Mouse (Mus musculus) liver, postnatal 0 days (tissue): ENCODE data around the gene Atp1a1. TPM values are rescaled to one million over a fixed set of nuclear protein-coding genes. Genes with fewer than 3 reads are reported as not detected.

Experiments
- ATAC-seq: fragments of 200-750 bp; cut with Nextera tagmentation; 2 replicates; pipeline ENCODE4 v1.8.0; 2017; ENCODE audit warnings: mild to moderate bottlenecking, moderate library complexity
- DNase-seq: peaks from one replicate; pipeline ENCODE4 v3.0.0-alpha.2; 2016
- H3K27ac ChIP-seq: fragments of 300-500 bp; sonication (generic); 2 replicates; pipeline ENCODE4 v1.5.1; 2014; ENCODE audit warnings: antibody characterized with exemption, moderate library complexity, mild to moderate bottlenecking, low read depth
- H3K27me3 ChIP-seq: fragments of 300-500 bp; sonication (generic); 2 replicates; pipeline ENCODE4 v1.6.1; 2014; ENCODE audit warnings: low read length, control low read depth, mixed read lengths; ENCODE audit not compliant: insufficient read depth
- H3K36me3 ChIP-seq: fragments of 300-500 bp; sonication (generic); replicated peaks from 2 replicates; pipeline ENCODE4 v1.6.1; 2014; ENCODE audit warnings: mild to moderate bottlenecking, control low read depth, low read length, moderate library complexity, mixed read lengths; ENCODE audit not compliant: insufficient read depth
- H3K4me1 ChIP-seq: fragments of 300-500 bp; sonication (generic); 2 replicates; pipeline ENCODE4 v1.6.1; 2014; ENCODE audit warnings: antibody characterized with exemption, mild to moderate bottlenecking, control low read depth; ENCODE audit not compliant: insufficient read depth
- H3K4me2 ChIP-seq: fragments of 300-500 bp; sonication (generic); 2 replicates; pipeline ENCODE4 v1.6.1; 2014; ENCODE audit warnings: low read depth, mild to moderate bottlenecking, low read length, moderate library complexity, mixed read lengths
- H3K4me3 ChIP-seq: fragments of 300-500 bp; sonication (generic); 2 replicates; pipeline ENCODE4 v1.5.1; 2014; ENCODE audit warnings: low read depth, low read length
- H3K9ac ChIP-seq: fragments of 300-500 bp; sonication (generic); replicated peaks from 2 replicates; pipeline ENCODE4 v1.6.1; 2014; ENCODE audit warnings: mild to moderate bottlenecking, moderate library complexity
- H3K9me3 ChIP-seq: fragments of 300-500 bp; sonication (generic); 2 replicates; pipeline ENCODE4 v1.6.1; 2016; ENCODE audit warnings: mild to moderate bottlenecking, control low read depth, low read length, mixed read lengths
- CTCF ChIP-seq: sonication (generic); IDR thresholded peaks from 2 replicates; pipeline ENCODE4 v1.5.1; 2016; ENCODE audit warnings: antibody characterized with exemption, low read depth
- EP300 ChIP-seq: IDR thresholded peaks from 2 replicates; pipeline ENCODE4 v1.6.1; 2016; ENCODE audit warnings: antibody characterized with exemption, low read depth, mild to moderate bottlenecking
- WGBS: fragments of 180-500 bp; shearing (Covaris S2); extraction: QIAGEN DNeasy Blood & Tissue Kit; methylation state at CpG from one replicate; pipeline ENCODE4 v1.1.7; 2014; ENCODE audit not compliant: insufficient replicate concordance; 5-methylcytosine and 5-hydroxymethylcytosine counted together
- polyA plus RNA-seq: library from polyadenylated mRNA; unstranded; fragments of >200 nt; fragmentation: Nextera tagmentation; extraction: Ambion mirVana; gene quantifications from 2 replicates; pipeline ENCODE4 v1.2.1, GENCODE M21; 2015

Atp1a1 gene
- polyA plus RNA-seq, 1 experiment from 2014 or later, result 39.3 TPM

DNA sequence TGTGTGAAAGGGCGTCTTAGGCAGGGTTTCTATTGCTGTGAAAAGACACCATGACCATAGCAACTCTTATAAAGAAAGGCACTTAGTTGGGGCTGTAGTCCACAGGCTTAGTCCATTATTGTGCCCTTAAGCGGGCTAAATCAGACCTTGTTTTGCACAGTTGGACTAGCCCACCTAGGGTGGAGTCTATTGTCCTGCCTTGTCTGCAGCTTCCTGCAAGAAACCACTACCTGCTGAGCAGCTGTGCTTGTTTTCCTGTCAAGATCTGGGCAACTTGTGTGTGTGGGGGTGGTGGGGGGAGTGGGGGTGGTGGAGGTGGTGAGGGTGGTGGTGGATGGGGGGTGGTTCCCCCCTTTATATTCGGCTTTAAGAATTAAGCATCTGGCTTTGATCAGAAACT lies 34.2 kb downstream of the Atp1a1 start:
- 90% methylated on average over 3 of the region's 3 CpGs for WGBS
- Histone ChIP-seq H3K9ac (no peak overlapping the region), H3K4me1 (no peaks in the 10 kb centered on the region), H3K9me3 (no peaks in the 10 kb centered on the region), H3K36me3 (peaks cover 1% of the 10 kb centered on the region; the same call in 1 of the 2 replicates), H3K4me2 (no peak overlapping the region), H3K4me3 (no peak overlapping the region), H3K27me3 (no peaks in the 10 kb centered on the region), H3K27ac (no peak overlapping the region)
- ATAC-seq, result no peak
- no peak for TF ChIP-seq CTCF
- no peak for TF ChIP-seq EP300
- no peak for DNase-seq

DNA sequence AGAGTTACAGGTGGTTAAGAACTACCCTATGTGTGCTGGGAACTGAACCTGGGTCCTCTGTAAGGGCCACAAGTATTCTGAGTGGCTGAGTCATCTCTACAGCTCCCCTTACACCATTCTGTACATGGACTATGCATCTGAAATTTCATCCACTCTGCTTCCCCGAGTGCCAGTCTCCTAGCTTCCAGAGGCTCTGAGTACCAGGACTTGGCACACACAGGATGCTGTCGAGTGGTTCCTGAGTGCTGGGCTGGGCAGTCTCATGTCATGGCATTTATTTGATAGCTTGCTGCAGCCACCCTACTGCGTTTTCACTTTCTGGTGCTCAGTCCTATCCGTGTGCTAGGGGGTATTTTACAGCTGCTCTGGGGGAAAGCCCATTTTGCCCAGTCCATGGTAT lies 35.9 kb downstream of the Atp1a1 start:
- Histone ChIP-seq H3K27ac (no peak overlapping the region), H3K27me3 (no peaks in the 10 kb centered on the region), H3K36me3 (no peaks in the 10 kb centered on the region), H3K4me2 (no peak overlapping the region), H3K4me3 (no peak overlapping the region), H3K4me1 (no peaks in the 10 kb centered on the region), H3K9ac (no peak overlapping the region), H3K9me3 (no peaks in the 10 kb centered on the region)
- DNase-seq (no peak), ATAC-seq (no peak)
- TF ChIP-seq EP300 (no peak), CTCF (no peak)
- 84% methylated on average over 4 of the region's 4 CpGs for WGBS

DNA sequence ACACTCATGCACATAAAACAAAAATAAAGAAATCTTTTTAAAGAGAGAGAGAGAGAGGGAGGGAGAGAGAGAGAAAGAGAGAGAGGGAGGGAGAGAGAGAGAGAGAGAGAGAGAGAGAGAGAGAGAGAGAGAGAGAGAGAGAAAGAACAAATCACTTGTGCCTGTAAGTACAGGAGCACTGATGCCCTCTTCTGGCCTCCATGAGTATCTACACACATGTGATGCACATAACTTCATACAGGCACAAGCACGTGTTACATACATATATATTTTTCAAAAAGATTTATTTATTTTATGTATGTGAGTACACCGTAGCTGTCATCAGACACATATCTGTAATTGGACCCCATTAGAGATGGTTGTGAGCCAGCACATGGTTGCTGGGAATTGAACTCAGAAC lies 40.5 kb downstream of the Atp1a1 start:
- no peak for ATAC-seq
- 92% methylated on average over 2 of the region's 2 CpGs for WGBS
- Histone ChIP-seq H3K9me3 (no peaks in the 10 kb centered on the region), H3K27ac (no peak overlapping the region), H3K36me3 (no peaks in the 10 kb centered on the region), H3K4me1 (peaks cover 17% of the 10 kb centered on the region), H3K4me3 (no peak overlapping the region), H3K27me3 (no peaks in the 10 kb centered on the region), H3K4me2 (no peak overlapping the region), H3K9ac (no peak overlapping the region)
- TF ChIP-seq CTCF, result peak; percentile 42
- no peak for TF ChIP-seq EP300
- DNase-seq, result no peak

DNA sequence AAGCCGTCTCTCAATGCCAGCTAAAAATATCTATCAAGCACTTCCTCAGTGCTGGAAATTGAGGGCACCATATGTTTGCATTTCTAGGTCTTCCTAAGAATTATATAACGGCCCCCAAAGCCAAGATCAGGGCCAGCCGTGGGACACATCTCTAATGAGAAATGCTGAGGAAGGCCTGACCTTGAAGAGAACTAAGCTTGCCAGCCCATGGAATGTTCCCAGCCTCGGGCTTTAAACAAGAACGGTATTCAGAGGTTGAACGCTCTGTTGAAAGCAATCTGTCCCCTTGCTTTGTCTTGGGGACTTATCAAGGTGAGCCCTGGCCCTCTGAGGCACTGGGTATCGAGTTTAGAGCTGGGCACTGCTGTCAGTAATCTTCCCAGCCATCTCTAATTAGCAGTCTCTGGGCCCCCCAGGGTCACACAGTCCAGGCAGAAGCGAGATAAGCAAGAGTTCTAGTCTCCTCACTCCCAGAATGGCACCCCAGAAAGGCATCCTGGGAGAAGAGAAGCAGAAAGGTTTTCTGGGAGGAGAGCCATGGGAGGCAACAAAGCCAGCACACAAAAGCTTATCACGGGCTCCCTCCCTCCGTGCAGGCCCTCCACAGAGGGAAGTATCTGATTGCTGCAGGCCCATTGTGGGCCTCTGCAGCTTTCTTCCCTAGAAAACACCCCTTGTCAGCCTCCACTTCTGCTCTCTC lies 41.8 kb downstream of the Atp1a1 start:
- DNase-seq, result no peak
- H3K4me2 ChIP-seq, result 0 out of 2 replicates have a peak overlapping the region, but pooled peaks have one; percentile 13

DNA sequence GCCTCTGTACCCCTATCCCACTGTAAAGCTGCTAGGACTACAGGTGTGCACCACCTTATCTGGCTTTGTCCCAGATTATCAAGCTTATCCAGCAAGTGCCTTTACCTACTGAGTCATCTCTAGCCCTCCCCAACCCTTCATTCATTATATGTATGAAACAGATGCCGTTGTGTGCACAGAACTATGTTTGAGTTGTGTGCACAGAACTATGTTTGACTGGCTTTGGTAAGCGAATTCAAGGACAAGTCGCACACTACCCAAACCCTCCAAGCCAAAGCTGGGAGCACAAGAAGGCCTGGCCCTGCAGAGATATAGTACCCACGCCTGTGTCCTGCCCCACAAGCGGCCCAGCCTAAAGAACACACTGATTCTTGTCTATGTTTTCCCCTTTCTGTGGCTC lies 42.5 kb downstream of the Atp1a1 start:
- Histone ChIP-seq H3K9ac (no peak overlapping the region), H3K27me3 (no peaks in the 10 kb centered on the region), H3K27ac (no peak overlapping the region), H3K9me3 (no peaks in the 10 kb centered on the region), H3K4me1 (peaks cover 17% of the 10 kb centered on the region), H3K36me3 (no peaks in the 10 kb centered on the region), H3K4me3 (no peak overlapping the region), H3K4me2 (no peak overlapping the region)
- WGBS, result 62% methylated on average over 5 of the region's 5 CpGs
- no peak for DNase-seq
- ATAC-seq, result no peak
- TF ChIP-seq CTCF (no peak), EP300 (no peak)

More for the DNA sequence above, 41.8 kb downstream of the Atp1a1 start:
- ATAC-seq, result peak; percentile 65
- Histone ChIP-seq H3K4me1 (peaks cover 17% of the 10 kb centered on the region), H3K27ac (no peak overlapping the region), H3K4me3 (no peak overlapping the region), H3K27me3 (no peaks in the 10 kb centered on the region), H3K36me3 (no peaks in the 10 kb centered on the region), H3K9ac (no peak overlapping the region), H3K9me3 (no peaks in the 10 kb centered on the region)
- WGBS, result 34% methylated on average over 10 of the region's 10 CpGs
- TF ChIP-seq CTCF (no peak), EP300 (peak; percentile 28; the same call in 1 of the 2 replicates)

DNA sequence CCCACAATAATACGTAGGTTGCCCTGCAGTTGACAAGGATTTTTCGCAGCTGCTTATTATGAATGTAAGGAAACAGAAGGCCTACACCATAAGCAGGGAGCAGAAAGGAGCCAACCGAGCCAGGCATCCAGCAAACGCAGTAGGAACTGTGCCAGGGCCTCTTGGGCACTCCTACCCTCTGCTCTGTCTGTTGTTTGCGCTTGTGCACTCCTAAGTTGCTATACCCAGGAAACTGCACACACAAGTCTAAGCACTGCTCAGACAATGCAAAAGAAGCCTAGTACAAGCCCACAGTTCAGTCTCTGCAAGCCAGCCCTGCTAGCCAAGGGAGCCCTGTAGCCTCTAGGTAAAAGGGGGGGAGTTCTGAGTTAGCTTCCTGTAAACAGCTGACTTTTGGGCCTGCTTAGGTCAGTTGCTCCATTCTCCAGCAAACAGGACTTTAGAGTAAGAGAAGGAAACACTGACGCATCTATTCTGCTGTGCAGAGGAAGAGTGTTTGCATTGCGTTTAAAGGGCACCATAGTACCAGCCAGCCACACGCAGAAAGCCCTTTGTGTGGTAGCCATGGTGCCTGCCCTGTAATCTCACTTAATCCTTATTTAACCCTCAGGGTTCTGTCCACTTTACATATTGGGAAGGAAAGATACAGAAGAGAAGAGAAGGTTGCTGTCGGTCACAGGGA lies 43.5 kb downstream of the Atp1a1 start:
- no peaks in the 10 kb centered on the region for H3K9me3 ChIP-seq
- no peaks in the 10 kb centered on the region for H3K36me3 ChIP-seq
- peak overlapping the region; percentile 12; the same call in 1 of the 2 replicates for H3K27ac ChIP-seq
- H3K4me1 ChIP-seq, result peaks cover 17% of the 10 kb centered on the region
- no peak for DNase-seq
- WGBS, result 77% methylated on average over 9 of the region's 9 CpGs
- peak; percentile 81 for ATAC-seq
- TF ChIP-seq CTCF, result no peak
- no peak for TF ChIP-seq EP300
- H3K27me3 ChIP-seq, result no peaks in the 10 kb centered on the region
- H3K4me3 ChIP-seq, result no peak overlapping the region
- H3K9ac ChIP-seq, result no peak overlapping the region
- H3K4me2 ChIP-seq, result no peak overlapping the region
